Mouse (Mus musculus) CH12.LX (cell line): Measurements from ENCODE around the gene Gm20219. TPM values are rescaled to one million over a fixed set of nuclear protein-coding genes. Genes with fewer than 3 reads are reported as not detected.
A peak's percentile ranks its signal among the peaks of the same experiment; 100 is the strongest.

ENCODE experiments used
- DNase-seq: peaks from one replicate; pipeline ENCODE4 v3.0.0-alpha.2; 2013; ENCODE audit errors: extremely low read depth
- H3K27ac ChIP-seq: 2 replicates; pipeline ENCODE4 v1.5.1; 2012; ENCODE audit warnings: low read depth, mild to moderate bottlenecking, control low read depth, moderate library complexity; ENCODE audit not compliant: insufficient read depth
- H3K27me3 ChIP-seq: replicated peaks from 2 replicates; pipeline ENCODE3; 2012; ENCODE audit warnings: inconsistent platforms
- H3K36me3 ChIP-seq, 2 experiments: replicated peaks in 1 of 2; 2 replicates each; pipeline versions ENCODE3 to v1.6.1; 2012; ENCODE audit warnings: inconsistent platforms in 1 of 2, low read length in 1 of 2, mild to moderate bottlenecking in 1 of 2, mixed read lengths in 1 of 2, moderate library complexity in 1 of 2; ENCODE audit not compliant: control insufficient read depth in 1 of 2, insufficient read depth in 1 of 2
- H3K4me1 ChIP-seq, 2 experiments: 2 replicates each; pipeline ENCODE4 v1.6.1; 2012; ENCODE audit warnings: inconsistent platforms in 1 of 2, moderate library complexity in 1 of 2; ENCODE audit not compliant: insufficient read depth in 2 of 2, control insufficient read depth in 1 of 2
- H3K4me2 ChIP-seq: 2 replicates; pipeline ENCODE4 v1.6.1; 2012; ENCODE audit warnings: low read depth, mild to moderate bottlenecking, control low read depth; ENCODE audit not compliant: poor library complexity, insufficient read depth, severe bottlenecking
- H3K4me3 ChIP-seq, 3 experiments: fragments of 150-350 bp in 1 of 3; sonication (generic) in 1 of 3; replicated peaks in 1 of 3; 2 replicates each; pipeline versions ENCODE3 to v1.5.1; 2011 to 2012; ENCODE audit warnings: low read depth in 2 of 3, low read length in 2 of 3, mild to moderate bottlenecking in 2 of 3, moderate library complexity in 2 of 3, control low read depth in 1 of 3, improper control_type of control experiment in 1 of 3, inconsistent platforms in 1 of 3, mixed read lengths in 1 of 3; ENCODE audit not compliant: poor library complexity in 1 of 3
- H3K79me2 ChIP-seq: replicated peaks from 2 replicates; pipeline ENCODE4 v1.6.1; 2012; ENCODE audit warnings: mild to moderate bottlenecking, moderate library complexity; ENCODE audit not compliant: control insufficient read depth, poor library complexity, insufficient read depth, severe bottlenecking; ENCODE audit errors: extremely low read depth
- H3K9ac ChIP-seq: 2 replicates; pipeline ENCODE4 v1.6.1; 2012; ENCODE audit warnings: low read depth, mild to moderate bottlenecking, control low read depth, moderate library complexity; ENCODE audit not compliant: insufficient read depth
- H3K9me3 ChIP-seq: replicated peaks from 2 replicates; pipeline ENCODE3; 2012; ENCODE audit warnings: low read length, inconsistent platforms, mixed read lengths
- BHLHE40 ChIP-seq: IDR thresholded peaks from 2 replicates; pipeline ENCODE4 v1.6.1; 2011; ENCODE audit warnings: mild to moderate bottlenecking, low read depth, low read length, improper control_type of control experiment
- CHD1 ChIP-seq: IDR thresholded peaks from 2 replicates; pipeline ENCODE4 v1.6.1; 2012; ENCODE audit warnings: low read depth, low read length, improper control_type of control experiment, inconsistent platforms
- CHD2 ChIP-seq: IDR thresholded peaks from 2 replicates; pipeline ENCODE4 v1.6.1; 2011; ENCODE audit warnings: low read length, improper control_type of control experiment
- ETS1 ChIP-seq: conservative IDR thresholded peaks from 2 replicates; pipeline ENCODE4 v1.6.1; 2012; ENCODE audit warnings: low read depth, mild to moderate bottlenecking, inconsistent platforms, low read length, improper control_type of control experiment, moderate library complexity
- GABPA ChIP-seq: IDR thresholded peaks from 2 replicates; pipeline ENCODE4 v1.6.1; 2012; ENCODE audit warnings: low read depth, low read length, improper control_type of control experiment, inconsistent platforms; ENCODE audit not compliant: insufficient replicate concordance
- IRF4 ChIP-seq: IDR thresholded peaks from 2 replicates; pipeline ENCODE4 v1.6.1; 2014; ENCODE audit warnings: low read depth, mild to moderate bottlenecking, inconsistent platforms, low read length, improper control_type of control experiment
- JUN ChIP-seq: IDR thresholded peaks from 2 replicates; pipeline ENCODE4 v1.6.1; 2011; ENCODE audit warnings: low read depth, mild to moderate bottlenecking, low read length, improper control_type of control experiment, moderate library complexity; ENCODE audit not compliant: insufficient read depth
- JUND ChIP-seq: conservative IDR thresholded peaks from 2 replicates; pipeline ENCODE4 v1.6.1; 2011; ENCODE audit warnings: low read depth, low read length, improper control_type of control experiment
- KAT2A ChIP-seq: IDR thresholded peaks from 2 replicates; pipeline ENCODE4 v1.6.1; 2012; ENCODE audit warnings: low read length, improper control_type of control experiment, inconsistent platforms; ENCODE audit not compliant: insufficient replicate concordance
- MAFK ChIP-seq: IDR thresholded peaks from 2 replicates; pipeline ENCODE4 v1.6.1; 2011; ENCODE audit warnings: low read length, improper control_type of control experiment; ENCODE audit not compliant: insufficient replicate concordance
- MAZ ChIP-seq: IDR thresholded peaks from 2 replicates; pipeline ENCODE4 v1.6.1; 2012; ENCODE audit warnings: low read depth, mild to moderate bottlenecking, inconsistent platforms, low read length, improper control_type of control experiment, moderate library complexity
- MEF2A ChIP-seq: IDR thresholded peaks from 2 replicates; pipeline ENCODE4 v1.6.1; 2014; ENCODE audit warnings: low read depth, mild to moderate bottlenecking, inconsistent platforms, low read length, improper control_type of control experiment, borderline replicate concordance
- MXI1 ChIP-seq: IDR thresholded peaks from 2 replicates; pipeline ENCODE4 v1.6.1; 2011; ENCODE audit warnings: mild to moderate bottlenecking, low read depth, low read length, improper control_type of control experiment
- MYC ChIP-seq: IDR thresholded peaks from 2 replicates; pipeline ENCODE4 v1.6.1; 2011; ENCODE audit warnings: low read depth, mild to moderate bottlenecking, improper control_type of control experiment, low read length
- NRF1 ChIP-seq: IDR thresholded peaks from 2 replicates; pipeline ENCODE4 v1.6.1; 2014; ENCODE audit warnings: low read depth, mild to moderate bottlenecking, inconsistent platforms, low read length, improper control_type of control experiment, moderate library complexity
- POLR2A ChIP-seq: IDR thresholded peaks from 2 replicates; pipeline ENCODE4 v1.6.1; 2011; ENCODE audit warnings: low read depth, mild to moderate bottlenecking, improper control_type of control experiment, low read length
- RCOR1 ChIP-seq: conservative IDR thresholded peaks from 2 replicates; pipeline ENCODE4 v1.6.1; 2012; ENCODE audit warnings: low read depth, mild to moderate bottlenecking, inconsistent platforms, low read length, improper control_type of control experiment
- SMC3 ChIP-seq: IDR thresholded peaks from 2 replicates; pipeline ENCODE4 v1.6.1; 2011; ENCODE audit warnings: low read depth, low read length, improper control_type of control experiment
- TCF12 ChIP-seq: IDR thresholded peaks from 2 replicates; pipeline ENCODE4 v1.6.1; 2014; ENCODE audit warnings: low read depth, mild to moderate bottlenecking, inconsistent platforms, low read length, improper control_type of control experiment
- UBTF ChIP-seq: IDR thresholded peaks from 2 replicates; pipeline ENCODE4 v1.6.1; 2012; ENCODE audit warnings: low read depth, mild to moderate bottlenecking, inconsistent platforms, low read length, improper control_type of control experiment, moderate library complexity
- USF2 ChIP-seq: conservative IDR thresholded peaks from 2 replicates; pipeline ENCODE4 v1.6.1; 2011; ENCODE audit warnings: low read depth, low read length, improper control_type of control experiment
- ZC3H11A ChIP-seq: IDR thresholded peaks from 2 replicates; pipeline ENCODE4 v1.6.1; 2012; ENCODE audit warnings: low read depth, mild to moderate bottlenecking, inconsistent platforms, low read length, improper control_type of control experiment
- ZKSCAN1 ChIP-seq: IDR thresholded peaks from 2 replicates; pipeline ENCODE4 v1.6.1; 2012; ENCODE audit warnings: low read depth, inconsistent platforms, low read length, improper control_type of control experiment, borderline replicate concordance
- ZNF384 ChIP-seq: IDR thresholded peaks from 2 replicates; pipeline ENCODE4 v1.6.1; 2012; ENCODE audit warnings: low read depth, low read length, improper control_type of control experiment, inconsistent platforms
- dilution Hi-C: fragments of 300-500 bp; cut with MboI; formaldehyde crosslinking; loops from 2 replicates; pipeline ENCODE4 v1.14.3; 2020; ENCODE audit warnings: low sequenced_read_pairs; ENCODE audit not compliant: extremely low pct_unique_long_range_greater_than_20kb, extremely low pct_ligation_motif_present
- in situ Hi-C: fragments of 300-500 bp; cut with MboI; formaldehyde crosslinking; loops from 3 replicates; pipeline ENCODE4 v1.14.3; 2019; ENCODE audit warnings: low sequenced_read_pairs, low pct_ligation_motif_present, low pct_unique_long_range_greater_than_20kb, mixed read lengths
- polyA plus RNA-seq: library from polyadenylated mRNA; unstranded; fragments of >175 nt; gene quantifications from 2 replicates; pipeline ENCODE4 v1.2.1, GENCODE M21; 2012; ENCODE audit warnings: low read depth; ENCODE audit not compliant: insufficient read length
- total RNA-seq, 2 experiments: library from RNA; depleted of rRNA; stranded (reverse); fragments of 300-350 nt in 1 of 2; fragments of >200 nt in 1 of 2; gene quantifications; 2 replicates each; pipeline ENCODE4 v1.2.3; 2012 to 2014

The Gm20219 gene
- total and polyA plus RNA-seq, 3 experiments = 0.42 to 1.6 TPM; not detected in 1

- in situ Hi-C loops (no loop called here), dilution Hi-C loops (no loop called here)
- TF ChIP-seq POLR2A = no peak
- TF ChIP-seq ETS1 = no peak
- TF ChIP-seq GABPA = no peak
- TF ChIP-seq USF2 = no peak
- TF ChIP-seq UBTF = no peak
- no peak for TF ChIP-seq CHD1
- no peak for TF ChIP-seq MAFK
- no peak for TF ChIP-seq MYC
- no peak for TF ChIP-seq BHLHE40
- TF ChIP-seq MAZ = no peak
- TF ChIP-seq MEF2A = no peak
- no peak for TF ChIP-seq RCOR1
- TF ChIP-seq ZC3H11A = no peak
- TF ChIP-seq JUN = no peak
- TF ChIP-seq CHD2 = no peak
- no peak for TF ChIP-seq TCF12
- H3K4me2 ChIP-seq = peak overlapping the region; percentile 74
- no peaks in the 10 kb centered on the region for H3K9me3 ChIP-seq
- H3K27me3 ChIP-seq = no peaks in the 10 kb centered on the region
- no peak for DNase-seq
- H3K4me3 ChIP-seq = peak overlapping the region; percentile 86 to 95 (median 91)
- H3K79me2 ChIP-seq = peaks cover 90% of the 10 kb centered on the region
- H3K27ac ChIP-seq = no peak overlapping the region
- peaks cover 55 to 70% of the 10 kb centered on the region in 2 experiments for H3K36me3 ChIP-seq
- peak overlapping the region; percentile 86 for H3K9ac ChIP-seq
- H3K4me1 ChIP-seq = peaks cover 22 to 49% of the 10 kb centered on the region in 2 experiments
Observed at GRCm38 (mm10) chr17:56583071-56583470, 28.9 kb upstream of the Gm20219 start.

GRCm38 (mm10) chr17:56572939-56573338 is 18.8 kb upstream of the Gm20219 start:
- dilution Hi-C loops (no loop called here), in situ Hi-C loops (no loop called here)
- Histone ChIP-seq H3K4me3 (no peak overlapping the region), H3K4me1 (no peaks in the 10 kb centered on the region), H3K79me2 (no peaks in the 10 kb centered on the region), H3K4me2 (no peak overlapping the region), H3K9me3 (no peaks in the 10 kb centered on the region), H3K9ac (no peak overlapping the region), H3K36me3 (peaks cover 87 to 93% of the 10 kb centered on the region in 2 experiments)
- no peak for TF ChIP-seq JUN
- TF ChIP-seq CHD2 = no peak
- TF ChIP-seq KAT2A = no peak
- no peak for TF ChIP-seq USF2
- TF ChIP-seq JUND = no peak
- no peak for TF ChIP-seq SMC3
- no peak for TF ChIP-seq MXI1
- TF ChIP-seq CHD1 = no peak
- no peak for TF ChIP-seq MAFK
- no peak for TF ChIP-seq NRF1
- TF ChIP-seq ZNF384 = no peak
- no peak for TF ChIP-seq RCOR1
- no peak for TF ChIP-seq ETS1
- TF ChIP-seq IRF4 = no peak
- TF ChIP-seq ZKSCAN1 = no peak
- TF ChIP-seq, all 38 proteins: peak for 0
- no peak overlapping the region for H3K27ac ChIP-seq
- H3K27me3 ChIP-seq = no peaks in the 10 kb centered on the region
- no peak for DNase-seq
